Mouse (Mus musculus) midbrain, embryonic 11.5 days (tissue): ENCODE measurements around the gene Naa40. TPM values are rescaled to one million over a fixed set of nuclear protein-coding genes. Genes with fewer than 3 reads are reported as not detected.

Source experiments
- ATAC-seq: fragments of 200-750 bp; cut with Nextera tagmentation; 2 replicates; pipeline ENCODE4 v1.8.0; 2017; ENCODE audit warnings: moderate TSS enrichment, moderate library complexity; ENCODE audit not compliant: low FRiP score
- DNase-seq: peaks from one replicate; pipeline ENCODE4 v3.0.0; 2015; ENCODE audit warnings: low spot score; ENCODE audit errors: missing footprints
- H3K27ac ChIP-seq: fragments of 300-500 bp; sonication (generic); 2 replicates; pipeline ENCODE4 v1.5.1; 2014; ENCODE audit warnings: low read depth, low read length
- H3K27me3 ChIP-seq: fragments of 300-500 bp; sonication (generic); 2 replicates; pipeline ENCODE4 v1.6.1; 2014; ENCODE audit warnings: mild to moderate bottlenecking, low read length, moderate library complexity, mixed read lengths; ENCODE audit not compliant: control insufficient read depth, insufficient read depth
- H3K36me3 ChIP-seq: fragments of 300-500 bp; sonication (generic); 2 replicates; pipeline ENCODE4 v1.6.1; 2014; ENCODE audit warnings: mild to moderate bottlenecking, low read length, moderate library complexity, mixed read lengths; ENCODE audit not compliant: control insufficient read depth, insufficient read depth
- H3K4me1 ChIP-seq: fragments of 300-500 bp; sonication (generic); 2 replicates; pipeline ENCODE4 v1.6.1; 2014; ENCODE audit warnings: low read length; ENCODE audit not compliant: control insufficient read depth, insufficient read depth
- H3K4me2 ChIP-seq: fragments of 300-500 bp; sonication (generic); 2 replicates; pipeline ENCODE4 v1.6.1; 2014; ENCODE audit warnings: mild to moderate bottlenecking, moderate library complexity
- H3K4me3 ChIP-seq: fragments of 300-500 bp; sonication (generic); 2 replicates; pipeline ENCODE4 v1.5.1; 2014; ENCODE audit warnings: low read depth, low read length
- H3K9ac ChIP-seq: fragments of 300-500 bp; sonication (generic); 2 replicates; pipeline ENCODE4 v1.6.1; 2014; ENCODE audit warnings: low read length
- H3K9me3 ChIP-seq: fragments of 300-500 bp; sonication (generic); 2 replicates; pipeline ENCODE4 v1.6.1; 2016; ENCODE audit warnings: low read length; ENCODE audit not compliant: control insufficient read depth
- WGBS: fragments of 180-500 bp; shearing (Covaris S2); extraction: QIAGEN DNeasy Blood & Tissue Kit; methylation state at CpG from one replicate; pipeline ENCODE4 v1.1.7; 2014; 5-methylcytosine and 5-hydroxymethylcytosine counted together
- polyA plus RNA-seq: library from polyadenylated mRNA; unstranded; fragments of >200 nt; fragmentation: Nextera tagmentation; extraction: Ambion mirVana; gene quantifications from 2 replicates; pipeline ENCODE4 v1.2.1, GENCODE M21; 2014

Gene Naa40
- polyA plus RNA-seq, 1 experiment from 2014 or later: 103 TPM

GRCm38 (mm10) chr19:7266421-7266831 is 25.4 kb upstream of the Naa40 start:
- ATAC-seq (no peak; the same call in 1 of the 2 replicates), DNase-seq (peak; percentile 93)
- H3K4me1 ChIP-seq: peaks cover 55% of the 10 kb centered on the region
- peak overlapping the region; percentile 4; the same call in 1 of the 2 replicates for H3K4me3 ChIP-seq
- H3K27me3 ChIP-seq: no peaks in the 10 kb centered on the region
- H3K4me2 ChIP-seq: peak overlapping the region; percentile 94
- H3K27ac ChIP-seq: peak overlapping the region; percentile 99
- peak overlapping the region; percentile 95 for H3K9ac ChIP-seq
- peaks cover 11% of the 10 kb centered on the region for H3K36me3 ChIP-seq
- H3K9me3 ChIP-seq: no peaks in the 10 kb centered on the region
- 17% methylated on average over 4 of the region's 4 CpGs for WGBS

- WGBS: 9% methylated on average over 14 of the region's 14 CpGs
Observed at GRCm38 (mm10) chr19:7265478-7266191, 24.7 kb upstream of the Naa40 start.

GRCm38 (mm10) chr19:7264766-7265331 is 23.9 kb upstream of the Naa40 start:
- Histone ChIP-seq H3K27me3 (no peaks in the 10 kb centered on the region), H3K9me3 (no peaks in the 10 kb centered on the region), H3K9ac (peak overlapping the region; percentile 95), H3K4me1 (peaks cover 41% of the 10 kb centered on the region), H3K4me2 (peak overlapping the region; percentile 94), H3K4me3 (no peak overlapping the region), H3K27ac (peak overlapping the region; percentile 99), H3K36me3 (no peaks in the 10 kb centered on the region)
- ATAC-seq (no peak; the same call in 1 of the 2 replicates), DNase-seq (peak; percentile 92)
- 9% methylated on average over 6 of the region's 6 CpGs for WGBS

More at GRCm38 (mm10) chr19:7265478-7266191, 24.7 kb upstream of the Naa40 start:
- Histone ChIP-seq H3K27me3 (no peaks in the 10 kb centered on the region), H3K36me3 (peaks cover 3% of the 10 kb centered on the region), H3K9ac (peak overlapping the region; percentile 95), H3K27ac (peak overlapping the region; percentile 99), H3K9me3 (no peaks in the 10 kb centered on the region), H3K4me2 (peak overlapping the region; percentile 94), H3K4me3 (peak overlapping the region; percentile 4; the same call in 1 of the 2 replicates), H3K4me1 (peaks cover 48% of the 10 kb centered on the region)
- ATAC-seq (peak; percentile 62), DNase-seq (peak; percentile 98)

GRCm38 (mm10) chr19:7264088-7264765 is 23.2 kb upstream of the Naa40 start:
- ATAC-seq: no peak
- Histone ChIP-seq H3K36me3 (no peaks in the 10 kb centered on the region), H3K4me3 (no peak overlapping the region), H3K4me2 (peak overlapping the region; percentile 94), H3K9ac (peak overlapping the region; percentile 95), H3K27ac (peak overlapping the region; percentile 99), H3K27me3 (no peaks in the 10 kb centered on the region), H3K9me3 (no peaks in the 10 kb centered on the region), H3K4me1 (peaks cover 38% of the 10 kb centered on the region)
- 17% methylated on average over 9 of the region's 9 CpGs for WGBS
- DNase-seq: peak; percentile 97

GRCm38 (mm10) chr19:7262592-7262991 is 21.6 kb upstream of the Naa40 start:
- DNase-seq: no peak
- Histone ChIP-seq H3K27ac (no peak overlapping the region), H3K4me1 (peaks cover 34% of the 10 kb centered on the region), H3K4me2 (no peak overlapping the region), H3K27me3 (no peaks in the 10 kb centered on the region), H3K9me3 (no peaks in the 10 kb centered on the region), H3K4me3 (no peak overlapping the region), H3K36me3 (no peaks in the 10 kb centered on the region), H3K9ac (no peak overlapping the region)
- ATAC-seq: no peak
- 85% methylated on average over 1 of the region's 1 CpGs for WGBS

- Histone ChIP-seq H3K27ac (no peak overlapping the region), H3K4me3 (no peak overlapping the region), H3K27me3 (no peaks in the 10 kb centered on the region), H3K36me3 (no peaks in the 10 kb centered on the region), H3K4me1 (peaks cover 28% of the 10 kb centered on the region), H3K9ac (no peak overlapping the region), H3K9me3 (no peaks in the 10 kb centered on the region), H3K4me2 (no peak overlapping the region)
- DNase-seq (no peak), ATAC-seq (no peak)
- 90% methylated on average over 3 of the region's 3 CpGs for WGBS
Observed at GRCm38 (mm10) chr19:7261964-7262363, 21.0 kb upstream of the Naa40 start.

- Histone ChIP-seq H3K4me2 (no peak overlapping the region), H3K4me3 (no peak overlapping the region), H3K27me3 (no peaks in the 10 kb centered on the region), H3K9ac (no peak overlapping the region), H3K36me3 (no peaks in the 10 kb centered on the region), H3K27ac (no peak overlapping the region), H3K9me3 (no peaks in the 10 kb centered on the region), H3K4me1 (peaks cover 23% of the 10 kb centered on the region)
- 80% methylated on average over 1 of the region's 1 CpGs for WGBS
- no peak for ATAC-seq
- no peak for DNase-seq
Observed at GRCm38 (mm10) chr19:7261476-7261875, 20.5 kb upstream of the Naa40 start.

GRCm38 (mm10) chr19:7257881-7258280 is 16.9 kb upstream of the Naa40 start:
- Histone ChIP-seq H3K9me3 (no peaks in the 10 kb centered on the region), H3K4me2 (no peak overlapping the region), H3K4me1 (no peaks in the 10 kb centered on the region), H3K36me3 (no peaks in the 10 kb centered on the region), H3K9ac (no peak overlapping the region), H3K27ac (no peak overlapping the region), H3K27me3 (no peaks in the 10 kb centered on the region), H3K4me3 (no peak overlapping the region)
- no peak for DNase-seq
- 86% methylated on average over 5 of the region's 5 CpGs for WGBS
- no peak for ATAC-seq

GRCm38 (mm10) chr19:7246021-7246420 is 5.0 kb upstream of the Naa40 start:
- Histone ChIP-seq H3K4me2 (no peak overlapping the region), H3K4me1 (no peaks in the 10 kb centered on the region; the same call in 1 of the 2 replicates), H3K4me3 (no peak overlapping the region), H3K36me3 (no peaks in the 10 kb centered on the region), H3K27ac (no peak overlapping the region), H3K27me3 (no peaks in the 10 kb centered on the region), H3K9me3 (no peaks in the 10 kb centered on the region), H3K9ac (no peak overlapping the region)
- no peak for DNase-seq
- ATAC-seq: no peak
- whole genome bisulfite sequencing: 89% methylated on average over 3 of the region's 3 CpGs
